Mouse (Mus musculus) midbrain, postnatal 0 days (tissue): ENCODE results near the gene Rb1. TPM values are rescaled to one million over a fixed set of nuclear protein-coding genes. Genes with fewer than 3 reads are reported as not detected.
A peak's percentile ranks its signal among the peaks of the same experiment; 100 is the strongest.

Experiments
- ATAC-seq: fragments of 200-750 bp; cut with Nextera tagmentation; 2 replicates; pipeline ENCODE4 v1.8.0; 2017; ENCODE audit warnings: moderate number of reproducible peaks, mild to moderate bottlenecking, moderate TSS enrichment, moderate library complexity; ENCODE audit not compliant: low FRiP score
- DNase-seq: peaks from one replicate; pipeline ENCODE4 v3.0.0-alpha.2; 2015; ENCODE audit warnings: low spot score
- H3K27ac ChIP-seq: fragments of 300-500 bp; sonication (generic); 2 replicates; pipeline ENCODE4 v1.5.1; 2014; ENCODE audit warnings: low read depth, mild to moderate bottlenecking, low read length, mixed read lengths
- H3K27me3 ChIP-seq: fragments of 300-500 bp; sonication (generic); 2 replicates; pipeline ENCODE4 v1.6.1; 2014; ENCODE audit warnings: low read length, control low read depth, mixed read lengths; ENCODE audit not compliant: insufficient read depth
- H3K36me3 ChIP-seq: fragments of 300-500 bp; sonication (generic); 2 replicates; pipeline ENCODE4 v1.6.1; 2014; ENCODE audit warnings: low read length, control low read depth, mixed read lengths; ENCODE audit not compliant: insufficient read depth
- H3K4me1 ChIP-seq: fragments of 300-500 bp; sonication (generic); 2 replicates; pipeline ENCODE4 v1.6.1; 2014; ENCODE audit warnings: mild to moderate bottlenecking, control low read depth, antibody characterized with exemption, low read length, mixed read lengths; ENCODE audit not compliant: insufficient read depth
- H3K4me2 ChIP-seq: fragments of 300-500 bp; sonication (generic); 2 replicates; pipeline ENCODE4 v1.6.1; 2014; ENCODE audit warnings: low read depth, mild to moderate bottlenecking, low read length, mixed read lengths; ENCODE audit not compliant: poor library complexity, severe bottlenecking
- H3K4me3 ChIP-seq: fragments of 300-500 bp; sonication (generic); 2 replicates; pipeline ENCODE4 v1.5.1; 2014; ENCODE audit warnings: low read depth, mild to moderate bottlenecking, low read length, moderate library complexity
- H3K9ac ChIP-seq: fragments of 300-500 bp; sonication (generic); replicated peaks from 2 replicates; pipeline ENCODE4 v1.6.1; 2014; ENCODE audit warnings: mild to moderate bottlenecking, low read length, moderate library complexity, mixed read lengths; ENCODE audit not compliant: poor library complexity, severe bottlenecking
- H3K9me3 ChIP-seq: fragments of 300-500 bp; sonication (generic); 2 replicates; pipeline ENCODE4 v1.6.1; 2016; ENCODE audit warnings: low read length, control low read depth
- CTCF ChIP-seq: IDR thresholded peaks from 2 replicates; pipeline ENCODE4 v1.5.1; 2016; ENCODE audit warnings: antibody characterized with exemption, mild to moderate bottlenecking
- WGBS: fragments of 180-500 bp; shearing (Covaris S2); extraction: QIAGEN DNeasy Blood & Tissue Kit; methylation state at CpG from one replicate; pipeline ENCODE4 v1.1.7; 2014; 5-methylcytosine and 5-hydroxymethylcytosine counted together
- polyA plus RNA-seq: library from polyadenylated mRNA; unstranded; fragments of >200 nt; fragmentation: Nextera tagmentation; extraction: Ambion mirVana; gene quantifications from 2 replicates; pipeline ENCODE4 v1.2.1, GENCODE M21; 2015
- total RNA-seq: library from RNA; depleted of rRNA; stranded (reverse); fragments of >200 nt; gene quantifications from 2 replicates; pipeline ENCODE4 v1.2.3, GENCODE M21; 2014

The Rb1 gene
- total and polyA plus RNA-seq, 2 experiments from 2014 or later, result 17.3 to 32.7 TPM

GRCm38 (mm10) chr14:73303193-73303592 is 22.4 kb downstream of the Rb1 start:
- H3K9ac ChIP-seq, result no peak overlapping the region
- H3K27ac ChIP-seq, result no peak overlapping the region
- peak; percentile 92 for TF ChIP-seq CTCF
- H3K9me3 ChIP-seq, result no peaks in the 10 kb centered on the region
- H3K27me3 ChIP-seq, result no peaks in the 10 kb centered on the region
- H3K4me2 ChIP-seq, result no peak overlapping the region
- DNase-seq, result peak; percentile 64
- no peaks in the 10 kb centered on the region for H3K36me3 ChIP-seq
- H3K4me1 ChIP-seq, result no peaks in the 10 kb centered on the region
- H3K4me3 ChIP-seq, result no peak overlapping the region
- whole genome bisulfite sequencing, result 43% methylated on average over 3 of the region's 3 CpGs
- no peak for ATAC-seq

GRCm38 (mm10) chr14:73301856-73302255 is 23.8 kb downstream of the Rb1 start:
- TF ChIP-seq CTCF, result no peak
- Histone ChIP-seq H3K4me1 (no peaks in the 10 kb centered on the region), H3K27me3 (no peaks in the 10 kb centered on the region), H3K4me3 (no peak overlapping the region), H3K27ac (no peak overlapping the region), H3K36me3 (no peaks in the 10 kb centered on the region), H3K9me3 (no peaks in the 10 kb centered on the region), H3K4me2 (no peak overlapping the region), H3K9ac (no peak overlapping the region)
- DNase-seq (no peak), ATAC-seq (no peak)
- WGBS, result 70% methylated on average over 4 of the region's 4 CpGs

GRCm38 (mm10) chr14:73295512-73295911 is 30.1 kb downstream of the Rb1 start:
- H3K36me3 ChIP-seq, result no peaks in the 10 kb centered on the region
- no peak for TF ChIP-seq CTCF
- H3K9ac ChIP-seq, result no peak overlapping the region
- no peak overlapping the region for H3K4me2 ChIP-seq
- no peak overlapping the region for H3K4me3 ChIP-seq
- H3K27me3 ChIP-seq, result no peaks in the 10 kb centered on the region
- no peak for DNase-seq
- no peak for ATAC-seq
- H3K9me3 ChIP-seq, result no peaks in the 10 kb centered on the region
- no peaks in the 10 kb centered on the region for H3K4me1 ChIP-seq
- 80% methylated on average over 2 of the region's 2 CpGs for WGBS
- no peak overlapping the region for H3K27ac ChIP-seq

GRCm38 (mm10) chr14:73293616-73294015 is 32.0 kb downstream of the Rb1 start:
- no peak overlapping the region for H3K4me2 ChIP-seq
- 100% methylated on average over 2 of the region's 2 CpGs for WGBS
- TF ChIP-seq CTCF, result no peak
- no peak overlapping the region for H3K27ac ChIP-seq
- H3K4me3 ChIP-seq, result no peak overlapping the region
- H3K27me3 ChIP-seq, result no peaks in the 10 kb centered on the region
- no peak overlapping the region for H3K9ac ChIP-seq
- ATAC-seq, result no peak
- H3K9me3 ChIP-seq, result no peaks in the 10 kb centered on the region
- DNase-seq, result no peak
- no peaks in the 10 kb centered on the region for H3K4me1 ChIP-seq
- H3K36me3 ChIP-seq, result 0 out of 2 replicates have a peak, but pooled peaks cover 2% of the 10 kb centered on the region

GRCm38 (mm10) chr14:73292434-73292833 is 33.2 kb downstream of the Rb1 start:
- Histone ChIP-seq H3K36me3 (0 out of 2 replicates have a peak, but pooled peaks cover 2% of the 10 kb centered on the region), H3K27ac (no peak overlapping the region), H3K4me2 (no peak overlapping the region), H3K9ac (no peak overlapping the region), H3K27me3 (no peaks in the 10 kb centered on the region), H3K4me1 (no peaks in the 10 kb centered on the region), H3K4me3 (no peak overlapping the region), H3K9me3 (no peaks in the 10 kb centered on the region)
- DNase-seq, result no peak
- no peak for ATAC-seq
- 52% methylated on average over 1 of the region's 1 CpGs for WGBS
- no peak for TF ChIP-seq CTCF

- Histone ChIP-seq H3K4me3 (no peak overlapping the region), H3K4me2 (no peak overlapping the region), H3K27me3 (no peaks in the 10 kb centered on the region), H3K4me1 (no peaks in the 10 kb centered on the region), H3K9me3 (no peaks in the 10 kb centered on the region), H3K27ac (no peak overlapping the region), H3K9ac (no peak overlapping the region), H3K36me3 (0 out of 2 replicates have a peak, but pooled peaks cover 2% of the 10 kb centered on the region)
- ATAC-seq (no peak), DNase-seq (no peak)
- no peak for TF ChIP-seq CTCF
- WGBS, result 93% methylated on average over 2 of the region's 2 CpGs
Observed at GRCm38 (mm10) chr14:73289915-73290314, 35.7 kb downstream of the Rb1 start.
